Mouse (Mus musculus) thymus, postnatal 10 days (tissue): ENCODE measurements at regions not wholly inside any gene's neighbourhood (a gene's known extent, or its start where the extent isn't known, plus 50 kb on each side); places are given as distances from the start of the nearest gene placed in this dataset.

ENCODE experiments used
- DNase-seq, 2 experiments: peaks; one replicate each; pipeline ENCODE4 v3.0.0; 2021; ENCODE audit warnings: low spot score in 2 of 2

GRCm38 (mm10) chr11:22617204-22617874 is 105.5 kb downstream of the Tmem17 start:
- DNase-seq: peak; percentile 69 to 89

- DNase-seq: no peak
Measured at GRCm38 (mm10) chr11:22620912-22621705, 109.2 kb downstream of the Tmem17 start.

GRCm38 (mm10) chr11:22621868-22622267 is 110.0 kb downstream of the Tmem17 start:
- no peak for DNase-seq

GRCm38 (mm10) chr11:22622496-22622997 is 110.7 kb downstream of the Tmem17 start:
- DNase-seq: no peak

GRCm38 (mm10) chr11:22626407-22626806 is 114.5 kb downstream of the Tmem17 start:
- DNase-seq: no peak

GRCm38 (mm10) chr11:22628497-22628896 is 116.6 kb downstream of the Tmem17 start:
- no peak for DNase-seq

- no peak for DNase-seq
Measured at GRCm38 (mm10) chr11:22628979-22629378, 117.1 kb downstream of the Tmem17 start.

- DNase-seq: no peak
Measured at GRCm38 (mm10) chr11:22629581-22629980, 117.7 kb downstream of the Tmem17 start.

- DNase-seq: no peak
Measured at GRCm38 (mm10) chr11:22629991-22630390, 118.1 kb downstream of the Tmem17 start.

GRCm38 (mm10) chr11:22630982-22631381 is 119.1 kb downstream of the Tmem17 start:
- DNase-seq: no peak

GRCm38 (mm10) chr11:22631606-22632313 is 119.9 kb downstream of the Tmem17 start:
- peak in 1 of 2 experiments; percentile 31 for DNase-seq

GRCm38 (mm10) chr11:22632314-22632700 is 120.4 kb downstream of the Tmem17 start:
- DNase-seq: no peak

- DNase-seq: no peak
Measured at GRCm38 (mm10) chr11:22632988-22633387, 121.1 kb downstream of the Tmem17 start.

- no peak for DNase-seq
Measured at GRCm38 (mm10) chr11:22633961-22634360, 122.1 kb downstream of the Tmem17 start.

- DNase-seq: no peak
Measured at GRCm38 (mm10) chr11:22635021-22635420, 123.1 kb downstream of the Tmem17 start.

GRCm38 (mm10) chr11:22636321-22636720 is 124.4 kb downstream of the Tmem17 start:
- no peak for DNase-seq

GRCm38 (mm10) chr11:22636761-22637557 is 125.1 kb downstream of the Tmem17 start:
- DNase-seq: no peak

GRCm38 (mm10) chr11:22638171-22638570 is 126.3 kb downstream of the Tmem17 start:
- no peak for DNase-seq

GRCm38 (mm10) chr11:22638700-22639099 is 126.8 kb downstream of the Tmem17 start:
- DNase-seq: no peak

GRCm38 (mm10) chr11:22640371-22640990 is 128.6 kb downstream of the Tmem17 start:
- DNase-seq: no peak

GRCm38 (mm10) chr11:22641450-22641849 is 129.6 kb downstream of the Tmem17 start:
- no peak for DNase-seq
